In the genomic region with DNA sequence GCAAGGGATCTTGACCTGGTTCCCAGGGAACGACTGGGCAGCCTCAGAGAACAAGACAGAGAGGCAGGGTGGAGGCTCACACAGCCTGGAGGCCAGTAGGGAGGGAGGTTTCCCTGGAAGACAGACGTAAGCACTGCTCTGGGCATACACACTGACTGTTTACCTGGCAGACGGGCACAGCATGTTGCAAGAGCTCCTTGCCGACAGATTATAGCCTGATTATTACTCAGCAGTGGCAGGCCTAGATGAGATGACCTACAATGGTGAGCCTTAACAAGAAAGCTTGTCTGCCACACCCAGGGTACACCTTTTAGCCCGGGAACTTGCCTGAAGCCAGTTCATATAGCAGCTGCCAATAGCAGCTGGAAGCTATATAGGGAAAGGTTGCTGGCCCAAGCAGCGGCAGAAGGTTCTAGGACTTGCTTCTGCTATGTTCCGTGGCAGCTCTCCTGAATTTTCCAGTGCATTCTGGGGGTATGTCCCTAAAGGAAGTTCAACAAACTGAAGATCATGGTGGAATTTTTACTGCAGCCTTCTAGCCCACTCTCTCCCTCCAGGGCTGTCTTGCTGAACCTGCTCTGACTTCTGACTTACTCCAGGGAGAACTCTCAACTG, we compare ENCODE assay signal across 20 mouse cellular contexts.
DNase-seq lines count a peak whose midpoint lies in the region; ATAC-seq and TF ChIP-seq lines count a peak whose summit lies in the region.
"Had no signal": no experiment of that assay in that cellular context is flagged by ENCODE, and none has a peak within 500 bp of the region (broad histone marks: within the 10 kb centered on the region; RNA-seq: fewer than 3 reads in every experiment).

No protein-coding gene starts in this region.

- H3K27ac ChIP-seq in kidney, embryonic 15.5 days: no peak overlapping the region
- peak overlapping the region; percentile 23; the same call in 1 of the 2 replicates for H3K27ac ChIP-seq in small intestine, adult 2 months (ENCODE audit: insufficient read depth, low read depth, low read length)
- H3K27ac ChIP-seq: embryonic facial prominence, embryonic 12.5 days; forebrain, embryonic 13.5 days; heart, embryonic 15.5 days; hindbrain, embryonic 13.5 days; limb, embryonic 15.5 days; midbrain, embryonic 15.5 days had no signal

- H3K36me3 ChIP-seq in kidney, embryonic 15.5 days: no peaks in the 10 kb centered on the region
- no peaks in the 10 kb centered on the region for H3K36me3 ChIP-seq in small intestine, adult 2 months (ENCODE audit: control insufficient read depth, insufficient read depth, low read length)
- H3K36me3 ChIP-seq: embryonic facial prominence, embryonic 12.5 days; heart, embryonic 15.5 days; hindbrain, embryonic 13.5 days; limb, embryonic 15.5 days; midbrain, embryonic 15.5 days had no signal

- no peak for DNase-seq in kidney, postnatal 14 days
- peak; percentile 13 for DNase-seq in cerebellum, adult 9-11 months
- DNase-seq in cerebellum, postnatal 25 days: peak; percentile 30 to 49
- no peak for DNase-seq in testis, postnatal 10 days (ENCODE audit: low spot score)
- no peak for DNase-seq in spleen, postnatal 36 days (ENCODE audit: low spot score in 2 of 2)
- DNase-seq: adrenal gland, postnatal 36 days; kidney, adult 18-20 months; kidney, postnatal 36 days; lung, embryonic 14.5 days; right cerebral cortex, postnatal 14 days; thymus, postnatal 14 days had no signal

- no peaks in the 10 kb centered on the region for H3K27me3 ChIP-seq in kidney, embryonic 15.5 days
- no peaks in the 10 kb centered on the region for H3K27me3 ChIP-seq in small intestine, adult 2 months (ENCODE audit: control insufficient read depth, insufficient read depth, low read length)
- H3K27me3 ChIP-seq: embryonic facial prominence, embryonic 12.5 days; forebrain, embryonic 13.5 days; heart, embryonic 15.5 days; hindbrain, embryonic 13.5 days; limb, embryonic 15.5 days; midbrain, embryonic 15.5 days had no signal

- TF ChIP-seq CTCF in small intestine, adult 2 months (IDR thresholded peaks at IDR 0.05; ENCODE audit: extremely low read depth, insufficient read length, insufficient replicate concordance, low read depth, low read length): no peak

- no peak overlapping the region for H3K4me3 ChIP-seq in kidney, embryonic 15.5 days (replicated peaks)
- H3K4me3 ChIP-seq in small intestine, adult 2 months (ENCODE audit: low read depth, low read length): no peak overlapping the region
- H3K4me3 ChIP-seq: embryonic facial prominence, embryonic 12.5 days; forebrain, embryonic 13.5 days; heart, embryonic 15.5 days; hindbrain, embryonic 13.5 days; limb, embryonic 15.5 days; midbrain, embryonic 15.5 days had no signal

- H3K9ac ChIP-seq in kidney, embryonic 15.5 days: no peak overlapping the region
- H3K9ac ChIP-seq: embryonic facial prominence, embryonic 12.5 days; forebrain, embryonic 13.5 days; heart, embryonic 15.5 days; hindbrain, embryonic 13.5 days; limb, embryonic 15.5 days; lung, embryonic 14.5 days; midbrain, embryonic 15.5 days had no signal

- TF ChIP-seq POLR2A in small intestine, adult 2 months (IDR thresholded peaks at IDR 0.05; ENCODE audit: low read depth, low read length): no peak

- WGBS in kidney, embryonic 15.5 days: 82% methylated on average over 7 of the region's 7 CpGs
- WGBS in small intestine, adult 2 months: 31% methylated on average over 7 of the region's 7 CpGs

- ATAC-seq in kidney, embryonic 15.5 days (replicated peaks; ENCODE audit: low FRiP score): 0 out of 2 replicates have a peak, but pooled peaks have one; percentile 6
- ATAC-seq: CD4-positive, CD25-positive, alpha-beta regulatory T cell, adult 4 months; forebrain, embryonic 13.5 days; midbrain, embryonic 15.5 days had no signal

- no peaks in the 10 kb centered on the region for H3K4me1 ChIP-seq in kidney, embryonic 15.5 days
- H3K4me1 ChIP-seq in small intestine, adult 2 months (ENCODE audit: control insufficient read depth, insufficient read depth, insufficient read length, low read length): peaks cover 4% of the 10 kb centered on the region; the same call in 1 of the 2 replicates
- H3K4me1 ChIP-seq: embryonic facial prominence, embryonic 12.5 days; forebrain, embryonic 13.5 days; heart, embryonic 15.5 days; hindbrain, embryonic 13.5 days; limb, embryonic 15.5 days; midbrain, embryonic 15.5 days had no signal

- no peak overlapping the region for H3K4me2 ChIP-seq in kidney, embryonic 15.5 days
- H3K4me2 ChIP-seq: embryonic facial prominence, embryonic 12.5 days; forebrain, embryonic 13.5 days; heart, embryonic 15.5 days; hindbrain, embryonic 13.5 days; limb, embryonic 15.5 days; lung, embryonic 14.5 days; midbrain, embryonic 15.5 days had no signal

- no peaks in the 10 kb centered on the region for H3K9me3 ChIP-seq in kidney, embryonic 15.5 days (replicated peaks)
- H3K9me3 ChIP-seq: forebrain, embryonic 13.5 days; heart, embryonic 15.5 days; hindbrain, embryonic 13.5 days; limb, embryonic 15.5 days; midbrain, embryonic 15.5 days had no signal

Comparison
In these comparisons a context has a peak if more than half of its experiments do, and no peak if none do; other contexts are left out.
1. DNase-seq: peak in cerebellum, adult 9-11 months (single experiment) and cerebellum, postnatal 25 days (2 of 2); none in kidney, postnatal 14 days (single experiment), testis, postnatal 10 days (single experiment) and spleen, postnatal 36 days (0 of 2).